Mouse (Mus musculus) left cerebral cortex, adult 18-20 months (tissue): ENCODE data around the gene Vmn1r229. TPM values are rescaled to one million over a fixed set of nuclear protein-coding genes. Genes with fewer than 3 reads are reported as not detected.

Experiments used
- DNase-seq, 2 experiments: peaks; one replicate each; pipeline ENCODE4 v3.0.0; 2021 to 2022; ENCODE audit warnings: low spot score in 2 of 2, mixed read lengths in 1 of 2
- long read RNA-seq, 2 experiments: library from polyadenylated mRNA; stranded (forward); transcript quantifications; one replicate each; pipeline ENCODE4 v2.0.0; 2021
- total RNA-seq, 2 experiments: library from RNA; stranded (reverse); gene quantifications; 2 replicates each; pipeline ENCODE4 v1.2.3; 2021

Vmn1r229 gene
- under 1 TPM; 0.05 TPM for total RNA-seq
- long read RNA-seq, experiment 1 = 0 reads
- long read RNA-seq, experiment 2 = 0 reads

DNA sequence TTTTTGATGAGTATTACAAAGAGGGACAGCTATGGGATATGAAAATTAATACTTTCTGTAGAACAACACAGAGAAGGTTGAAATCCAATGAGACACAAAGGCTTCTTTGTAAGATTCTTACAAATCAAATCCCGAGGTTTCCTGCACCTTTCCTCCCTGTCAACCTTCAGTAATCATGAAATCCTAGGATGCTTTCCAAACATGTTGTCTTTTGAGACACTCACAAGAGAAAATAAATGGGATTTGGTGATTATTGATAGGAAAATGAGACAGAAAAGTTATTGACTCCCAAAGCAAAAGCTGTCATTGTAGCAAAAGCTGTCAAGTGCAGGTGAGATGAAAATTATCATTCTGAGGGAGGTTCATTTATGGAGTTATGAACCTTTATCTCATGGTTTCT lies at the start of gene Vmn1r229:
Gene Vmn1r229 (plus strand): TSS at position 301 of the 400 bp plus-strand sequence.
- no peak for DNase-seq

DNA sequence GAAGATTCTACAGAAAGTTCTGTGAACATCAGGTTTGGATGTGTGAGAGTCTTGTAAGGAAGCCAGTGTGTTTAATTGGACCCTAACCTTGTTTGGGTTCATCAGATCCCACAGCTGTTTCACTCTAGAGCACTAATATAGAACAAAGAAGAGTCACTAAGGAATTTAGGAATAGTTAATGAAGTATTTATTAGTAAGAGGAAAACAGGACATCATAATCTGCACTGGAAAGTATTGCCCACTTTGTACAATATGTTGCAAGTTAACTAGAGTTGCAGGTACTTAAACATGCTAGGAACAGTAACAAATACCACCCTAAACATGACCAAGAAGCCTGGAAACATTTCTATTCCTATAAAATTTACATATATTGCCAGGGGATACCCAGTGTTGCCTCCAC lies 25.3 kb upstream of the Vmn1r229 start, which contains the start of gene Vmn1r228:
Gene Vmn1r228 (minus strand): TSS at position 101 of the 400 bp plus-strand sequence.
- DNase-seq = no peak

GRCm38 (mm10) chr17:20840144-20840543 lies 28.8 kb downstream of the Vmn1r229 start, which contains the start of gene Vmn1r230:
Gene Vmn1r230, plus strand, starts transcription at chr17:20840444.
- DNase-seq = no peak

Other genes with a start within 250 kb of the Vmn1r229 start
- gene Vmn2r109, start 246.8 kb upstream of the Vmn1r229 start, total RNA-seq = not detected
- not detected for gene Vmn2r110, start 215.1 kb upstream of the Vmn1r229 start, total RNA-seq
- not detected for gene Fpr-rs3, start 186.7 kb upstream of the Vmn1r229 start, total RNA-seq
- not detected for gene Vmn1r226, start 128.7 kb upstream of the Vmn1r229 start, total RNA-seq
- not detected for gene Vmn1r227, start 81.7 kb upstream of the Vmn1r229 start, total RNA-seq
- not detected for gene Vmn1r228, start 25.4 kb upstream of the Vmn1r229 start, total RNA-seq
- gene Vmn1r230, start 28.9 kb downstream of the Vmn1r229 start, total RNA-seq = not detected
- not detected for gene Vmn1r231, start 93.5 kb downstream of the Vmn1r229 start, total RNA-seq
- gene Vmn1r232, start 108.2 kb downstream of the Vmn1r229 start, total RNA-seq = not detected
- gene Ppp2r1a, start 133.8 kb downstream of the Vmn1r229 start, total RNA-seq = 100 to 1,000 TPM; 549 to 588 TPM
- not detected for gene Vmn1r233, start 184.9 kb downstream of the Vmn1r229 start, total RNA-seq
- gene Zfp160, start 197.3 kb downstream of the Vmn1r229 start, total RNA-seq = 10 to 100 TPM; 17.0 to 18.5 TPM